Mouse (Mus musculus): ENCODE results near the gene Tubb2a.

The Tubb2a gene

GRCm38 (mm10) chr13:34077492-34078271 is at the start of gene Tubb2a:
Tubb2a (minus strand) TSS chr13:34078007.
- DNase-seq (ENCODE audit: low read depth, low spot score): peak; percentile 88

GRCm38 (mm10) chr13:34125711-34126110 is 47.9 kb upstream of the Tubb2a start:
- DNase-seq (ENCODE audit: low read depth, low spot score): no peak

- DNase-seq (ENCODE audit: low read depth, low spot score): no peak
Measured at GRCm38 (mm10) chr13:34120536-34120935, 42.7 kb upstream of the Tubb2a start.

- no peak for DNase-seq (ENCODE audit: low read depth, low spot score)
Measured at GRCm38 (mm10) chr13:34119406-34119805, 41.6 kb upstream of the Tubb2a start.

- DNase-seq (ENCODE audit: low read depth, low spot score): no peak
Measured at GRCm38 (mm10) chr13:34118816-34119215, 41.0 kb upstream of the Tubb2a start.

GRCm38 (mm10) chr13:34116508-34116907 is 38.7 kb upstream of the Tubb2a start:
- DNase-seq (ENCODE audit: low read depth, low spot score): no peak

- DNase-seq (ENCODE audit: low read depth, low spot score): no peak
Measured at GRCm38 (mm10) chr13:34114654-34115053, 36.8 kb upstream of the Tubb2a start.

GRCm38 (mm10) chr13:34113086-34113485 is 35.3 kb upstream of the Tubb2a start:
- DNase-seq (ENCODE audit: low read depth, low spot score): no peak

- DNase-seq (ENCODE audit: low read depth, low spot score): no peak
Measured at GRCm38 (mm10) chr13:34112369-34113081, 34.7 kb upstream of the Tubb2a start.

GRCm38 (mm10) chr13:34111878-34112277 is 34.1 kb upstream of the Tubb2a start:
- no peak for DNase-seq (ENCODE audit: low read depth, low spot score)

GRCm38 (mm10) chr13:34111019-34111418 is 33.2 kb upstream of the Tubb2a start:
- no peak for DNase-seq (ENCODE audit: low read depth, low spot score)

- DNase-seq (ENCODE audit: low read depth, low spot score): no peak
Measured at GRCm38 (mm10) chr13:34109677-34110058, 31.9 kb upstream of the Tubb2a start.

GRCm38 (mm10) chr13:34109035-34109676 is 31.3 kb upstream of the Tubb2a start:
- DNase-seq (ENCODE audit: low read depth, low spot score): no peak

GRCm38 (mm10) chr13:34106999-34107398 is 29.2 kb upstream of the Tubb2a start:
- DNase-seq (ENCODE audit: low read depth, low spot score): peak; percentile 65

GRCm38 (mm10) chr13:34106256-34106655 is 28.4 kb upstream of the Tubb2a start:
- no peak for DNase-seq (ENCODE audit: low read depth, low spot score)

- DNase-seq (ENCODE audit: low read depth, low spot score): no peak
Measured at GRCm38 (mm10) chr13:34105364-34105763, 27.6 kb upstream of the Tubb2a start.

- DNase-seq (ENCODE audit: low read depth, low spot score): no peak
Measured at GRCm38 (mm10) chr13:34101908-34102307, 24.1 kb upstream of the Tubb2a start.

- no peak for DNase-seq (ENCODE audit: low read depth, low spot score)
Measured at GRCm38 (mm10) chr13:34101247-34101646, 23.4 kb upstream of the Tubb2a start.

- peak; percentile 28 for DNase-seq (ENCODE audit: low read depth, low spot score)
Measured at GRCm38 (mm10) chr13:34100733-34101132, 22.9 kb upstream of the Tubb2a start.

GRCm38 (mm10) chr13:34097086-34097485 is 19.3 kb upstream of the Tubb2a start:
- DNase-seq (ENCODE audit: low read depth, low spot score): no peak

- DNase-seq (ENCODE audit: low read depth, low spot score): no peak
Measured at GRCm38 (mm10) chr13:34096455-34096854, 18.6 kb upstream of the Tubb2a start.

Data from A20 (cell line).